Mouse (Mus musculus): ENCODE measurements around the gene Gm13889. TPM values are rescaled to one million over a fixed set of nuclear protein-coding genes. Genes with fewer than 3 reads are reported as not detected.
A peak's percentile ranks its signal among the peaks of the same experiment; 100 is the strongest.

Gm13889 gene
- polyA plus RNA-seq, 1 experiment from 2014 or later: 1.7 TPM

- Histone ChIP-seq H3K9me3 (ENCODE audit: control insufficient read depth, low read length) (no peaks in the 10 kb centered on the region), H3K4me1 (ENCODE audit: control insufficient read depth, insufficient read depth, low read length) (no peaks in the 10 kb centered on the region), H3K36me3 (ENCODE audit: control insufficient read depth, insufficient read depth, low read length) (peaks cover 13% of the 10 kb centered on the region), H3K27ac (ENCODE audit: low read depth, low read length) (no peak overlapping the region), H3K9ac (ENCODE audit: low read length) (no peak overlapping the region), H3K27me3 (ENCODE audit: control insufficient read depth, insufficient read depth, low read length) (no peaks in the 10 kb centered on the region), H3K4me3 (ENCODE audit: low read depth, low read length) (no peak overlapping the region), H3K4me2 (no peak overlapping the region)
- DNase-seq (ENCODE audit: low spot score, missing footprints) (no peak), ATAC-seq (ENCODE audit: low FRiP score) (no peak)
- 88% methylated on average over 4 of the region's 4 CpGs for WGBS
These were observed 25.6 kb upstream of the Gm13889 start for GRCm38 (mm10) chr2:93982457-93983235.

GRCm38 (mm10) chr2:93979249-93980120 is 22.5 kb upstream of the Gm13889 start:
- H3K27me3 ChIP-seq (ENCODE audit: control insufficient read depth, insufficient read depth, low read length): no peaks in the 10 kb centered on the region
- H3K27ac ChIP-seq (ENCODE audit: low read depth, low read length): no peak overlapping the region
- no peak overlapping the region for H3K4me3 ChIP-seq (ENCODE audit: low read depth, low read length)
- DNase-seq (ENCODE audit: low spot score, missing footprints) (no peak), ATAC-seq (ENCODE audit: low FRiP score) (no peak)
- 92% methylated on average over 7 of the region's 7 CpGs for WGBS
- no peak overlapping the region for H3K9ac ChIP-seq (ENCODE audit: low read length)
- H3K9me3 ChIP-seq (ENCODE audit: control insufficient read depth, low read length): no peaks in the 10 kb centered on the region
- H3K4me1 ChIP-seq (ENCODE audit: control insufficient read depth, insufficient read depth, low read length): peaks cover 15% of the 10 kb centered on the region
- H3K4me2 ChIP-seq: no peak overlapping the region
- peaks cover 11% of the 10 kb centered on the region for H3K36me3 ChIP-seq (ENCODE audit: control insufficient read depth, insufficient read depth, low read length)

- Histone ChIP-seq H3K27me3 (ENCODE audit: control insufficient read depth, insufficient read depth, low read length) (no peaks in the 10 kb centered on the region), H3K36me3 (ENCODE audit: control insufficient read depth, insufficient read depth, low read length) (0 out of 2 replicates have a peak, but pooled peaks cover 4% of the 10 kb centered on the region), H3K9me3 (ENCODE audit: control insufficient read depth, low read length) (no peaks in the 10 kb centered on the region), H3K27ac (ENCODE audit: low read depth, low read length) (no peak overlapping the region), H3K4me3 (ENCODE audit: low read depth, low read length) (peak overlapping the region; percentile 37), H3K4me1 (ENCODE audit: control insufficient read depth, insufficient read depth, low read length) (peaks cover 15% of the 10 kb centered on the region), H3K9ac (ENCODE audit: low read length) (peak overlapping the region; percentile 73), H3K4me2 (peak overlapping the region; percentile 90)
- peak; percentile 77 for ATAC-seq (ENCODE audit: low FRiP score)
- WGBS: 2% methylated on average over 37 of the region's 37 CpGs
- peak; percentile 92 for DNase-seq (ENCODE audit: low spot score, missing footprints)
These were observed 19.6 kb upstream of the Gm13889 start for GRCm38 (mm10) chr2:93976436-93977252.

GRCm38 (mm10) chr2:93975526-93976435 is 18.8 kb upstream of the Gm13889 start:
- DNase-seq (ENCODE audit: low spot score, missing footprints): peak; percentile 93
- Histone ChIP-seq H3K27ac (ENCODE audit: low read depth, low read length) (no peak overlapping the region), H3K4me1 (ENCODE audit: control insufficient read depth, insufficient read depth, low read length) (peaks cover 15% of the 10 kb centered on the region), H3K4me3 (ENCODE audit: low read depth, low read length) (peak overlapping the region; percentile 37), H3K27me3 (ENCODE audit: control insufficient read depth, insufficient read depth, low read length) (no peaks in the 10 kb centered on the region), H3K36me3 (ENCODE audit: control insufficient read depth, insufficient read depth, low read length) (0 out of 2 replicates have a peak, but pooled peaks cover 2% of the 10 kb centered on the region), H3K9ac (ENCODE audit: low read length) (peak overlapping the region; percentile 73), H3K4me2 (peak overlapping the region; percentile 90), H3K9me3 (ENCODE audit: control insufficient read depth, low read length) (no peaks in the 10 kb centered on the region)
- 14% methylated on average over 21 of the region's 21 CpGs for WGBS
- peak; percentile 75 for ATAC-seq (ENCODE audit: low FRiP score)

- Histone ChIP-seq H3K27ac (ENCODE audit: low read depth, low read length) (no peak overlapping the region), H3K4me1 (ENCODE audit: control insufficient read depth, insufficient read depth, low read length) (peaks cover 15% of the 10 kb centered on the region), H3K9ac (ENCODE audit: low read length) (no peak overlapping the region), H3K27me3 (ENCODE audit: control insufficient read depth, insufficient read depth, low read length) (no peaks in the 10 kb centered on the region), H3K4me2 (no peak overlapping the region), H3K4me3 (ENCODE audit: low read depth, low read length) (no peak overlapping the region), H3K36me3 (ENCODE audit: control insufficient read depth, insufficient read depth, low read length) (no peaks in the 10 kb centered on the region), H3K9me3 (ENCODE audit: control insufficient read depth, low read length) (no peaks in the 10 kb centered on the region)
- ATAC-seq (ENCODE audit: low FRiP score) (0 out of 2 replicates have a peak, but pooled peaks have one; percentile 17), DNase-seq (ENCODE audit: low spot score, missing footprints) (no peak)
- 47% methylated on average over 7 of the region's 7 CpGs for WGBS
These were observed 18.0 kb upstream of the Gm13889 start for GRCm38 (mm10) chr2:93975041-93975440.

GRCm38 (mm10) chr2:93971647-93972046 is 14.6 kb upstream of the Gm13889 start:
- no peaks in the 10 kb centered on the region for H3K9me3 ChIP-seq (ENCODE audit: control insufficient read depth, low read length)
- H3K27me3 ChIP-seq (ENCODE audit: control insufficient read depth, insufficient read depth, low read length): no peaks in the 10 kb centered on the region
- H3K4me3 ChIP-seq (ENCODE audit: low read depth, low read length): no peak overlapping the region
- no peak overlapping the region for H3K27ac ChIP-seq (ENCODE audit: low read depth, low read length)
- WGBS: 64% methylated on average over 3 of the region's 3 CpGs
- peaks cover 11% of the 10 kb centered on the region for H3K4me1 ChIP-seq (ENCODE audit: control insufficient read depth, insufficient read depth, low read length)
- no peak for ATAC-seq (ENCODE audit: low FRiP score)
- no peaks in the 10 kb centered on the region for H3K36me3 ChIP-seq (ENCODE audit: control insufficient read depth, insufficient read depth, low read length)
- no peak for DNase-seq (ENCODE audit: low spot score, missing footprints)
- no peak overlapping the region for H3K9ac ChIP-seq (ENCODE audit: low read length)
- H3K4me2 ChIP-seq: no peak overlapping the region

- Histone ChIP-seq H3K9me3 (ENCODE audit: control insufficient read depth, low read length) (no peaks in the 10 kb centered on the region), H3K27me3 (ENCODE audit: control insufficient read depth, insufficient read depth, low read length) (no peaks in the 10 kb centered on the region), H3K4me2 (no peak overlapping the region), H3K4me3 (ENCODE audit: low read depth, low read length) (no peak overlapping the region), H3K9ac (ENCODE audit: low read length) (no peak overlapping the region), H3K36me3 (ENCODE audit: control insufficient read depth, insufficient read depth, low read length) (no peaks in the 10 kb centered on the region), H3K27ac (ENCODE audit: low read depth, low read length) (no peak overlapping the region), H3K4me1 (ENCODE audit: control insufficient read depth, insufficient read depth, low read length) (peaks cover 3% of the 10 kb centered on the region)
- peak; percentile 38 for ATAC-seq (ENCODE audit: low FRiP score)
- DNase-seq (ENCODE audit: low spot score, missing footprints): peak; percentile 72
- 52% methylated on average over 7 of the region's 7 CpGs for WGBS
These were observed 7.6 kb upstream of the Gm13889 start for GRCm38 (mm10) chr2:93964494-93965160.

Measured in midbrain, embryonic 11.5 days (tissue).